Mouse (Mus musculus): ENCODE measurements around the gene Rnf157.

DNA sequence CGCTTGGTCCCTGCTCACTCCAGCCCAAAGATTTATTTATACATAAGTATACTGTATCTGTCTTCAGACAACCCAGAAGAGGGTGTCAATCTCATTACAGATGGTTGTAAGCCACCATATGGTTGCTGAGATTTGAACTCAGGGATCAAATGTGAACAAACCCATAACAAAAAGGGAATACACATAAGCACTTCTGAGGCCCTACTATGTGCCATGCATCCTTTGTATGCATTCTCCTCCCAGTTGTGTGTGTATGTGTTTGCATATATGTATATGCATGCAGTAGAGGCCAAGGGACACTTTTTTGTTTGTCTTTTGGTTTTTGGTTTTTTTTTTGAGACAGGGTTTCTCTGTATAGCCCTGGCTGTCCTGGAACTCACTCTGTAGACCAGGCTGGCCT is 46.2 kb downstream of the Rnf157 start:
- TF ChIP-seq CTCF (IDR thresholded peaks at IDR 0.05; ENCODE audit: control insufficient read depth, insufficient read depth, insufficient replicate concordance, low read depth, low read length) (no peak), POLR2A (IDR thresholded peaks at IDR 0.05; ENCODE audit: control insufficient read depth, low read depth, low read length) (no peak)
